Mouse (Mus musculus) CH12.LX (cell line): ENCODE measurements at regions not wholly inside any gene's neighbourhood (a gene's known extent, or its start where the extent isn't known, plus 50 kb on each side); places are given as distances from the start of the nearest gene placed in this dataset.
"Not testable (repeated sequence)": the region's sequence is repeated elsewhere in the genome, so short reads cannot be mapped to it uniquely, and the experiment has no call there.

Experiments
- DNase-seq: peaks from one replicate; pipeline ENCODE4 v3.0.0-alpha.2; 2013; ENCODE audit errors: extremely low read depth
- H3K27ac ChIP-seq: 2 replicates; pipeline ENCODE4 v1.5.1; 2012; ENCODE audit warnings: low read depth, mild to moderate bottlenecking, control low read depth, moderate library complexity; ENCODE audit not compliant: insufficient read depth
- H3K27me3 ChIP-seq: replicated peaks from 2 replicates; pipeline ENCODE3; 2012; ENCODE audit warnings: inconsistent platforms
- H3K36me3 ChIP-seq, 2 experiments: replicated peaks in 1 of 2; 2 replicates each; pipeline versions ENCODE3 to v1.6.1; 2012; ENCODE audit warnings: inconsistent platforms in 1 of 2, low read length in 1 of 2, mild to moderate bottlenecking in 1 of 2, mixed read lengths in 1 of 2, moderate library complexity in 1 of 2; ENCODE audit not compliant: control insufficient read depth in 1 of 2, insufficient read depth in 1 of 2
- H3K4me1 ChIP-seq, 2 experiments: 2 replicates each; pipeline ENCODE4 v1.6.1; 2012; ENCODE audit warnings: inconsistent platforms in 1 of 2, moderate library complexity in 1 of 2; ENCODE audit not compliant: insufficient read depth in 2 of 2, control insufficient read depth in 1 of 2
- H3K4me2 ChIP-seq: 2 replicates; pipeline ENCODE4 v1.6.1; 2012; ENCODE audit warnings: low read depth, mild to moderate bottlenecking, control low read depth; ENCODE audit not compliant: poor library complexity, insufficient read depth, severe bottlenecking
- H3K4me3 ChIP-seq, 3 experiments: fragments of 150-350 bp in 1 of 3; sonication (generic) in 1 of 3; replicated peaks in 1 of 3; 2 replicates each; pipeline versions ENCODE3 to v1.5.1; 2011 to 2012; ENCODE audit warnings: low read depth in 2 of 3, low read length in 2 of 3, mild to moderate bottlenecking in 2 of 3, moderate library complexity in 2 of 3, control low read depth in 1 of 3, improper control_type of control experiment in 1 of 3, inconsistent platforms in 1 of 3, mixed read lengths in 1 of 3; ENCODE audit not compliant: poor library complexity in 1 of 3
- H3K79me2 ChIP-seq: replicated peaks from 2 replicates; pipeline ENCODE4 v1.6.1; 2012; ENCODE audit warnings: mild to moderate bottlenecking, moderate library complexity; ENCODE audit not compliant: control insufficient read depth, poor library complexity, insufficient read depth, severe bottlenecking; ENCODE audit errors: extremely low read depth
- H3K9ac ChIP-seq: 2 replicates; pipeline ENCODE4 v1.6.1; 2012; ENCODE audit warnings: low read depth, mild to moderate bottlenecking, control low read depth, moderate library complexity; ENCODE audit not compliant: insufficient read depth
- H3K9me3 ChIP-seq: replicated peaks from 2 replicates; pipeline ENCODE3; 2012; ENCODE audit warnings: low read length, inconsistent platforms, mixed read lengths
- ELF1 ChIP-seq: IDR thresholded peaks from 2 replicates; pipeline ENCODE4 v1.6.1; 2014; ENCODE audit warnings: low read depth, mild to moderate bottlenecking, inconsistent platforms, low read length, improper control_type of control experiment
- EP300 ChIP-seq: IDR thresholded peaks from 2 replicates; pipeline ENCODE4 v1.6.1; 2011; ENCODE audit warnings: low read length, improper control_type of control experiment
- MAFK ChIP-seq: IDR thresholded peaks from 2 replicates; pipeline ENCODE4 v1.6.1; 2011; ENCODE audit warnings: low read length, improper control_type of control experiment; ENCODE audit not compliant: insufficient replicate concordance
- MAX ChIP-seq: IDR thresholded peaks from 2 replicates; pipeline ENCODE4 v1.6.1; 2011; ENCODE audit warnings: low read length, improper control_type of control experiment
- MXI1 ChIP-seq: IDR thresholded peaks from 2 replicates; pipeline ENCODE4 v1.6.1; 2011; ENCODE audit warnings: mild to moderate bottlenecking, low read depth, low read length, improper control_type of control experiment
- POLR2A ChIP-seq: IDR thresholded peaks from 2 replicates; pipeline ENCODE4 v1.6.1; 2011; ENCODE audit warnings: low read depth, mild to moderate bottlenecking, improper control_type of control experiment, low read length
- POLR2AphosphoS2 ChIP-seq: IDR thresholded peaks from 2 replicates; pipeline ENCODE4 v1.6.1; 2011; ENCODE audit warnings: low read depth, low read length, improper control_type of control experiment
- SIN3A ChIP-seq: IDR thresholded peaks from 2 replicates; pipeline ENCODE4 v1.6.1; 2012; ENCODE audit warnings: low read length, improper control_type of control experiment, inconsistent platforms
- TBP ChIP-seq: conservative IDR thresholded peaks from 2 replicates; pipeline ENCODE4 v1.6.1; 2011; ENCODE audit warnings: low read depth, low read length, improper control_type of control experiment
- UBTF ChIP-seq: IDR thresholded peaks from 2 replicates; pipeline ENCODE4 v1.6.1; 2012; ENCODE audit warnings: low read depth, mild to moderate bottlenecking, inconsistent platforms, low read length, improper control_type of control experiment, moderate library complexity
- ZKSCAN1 ChIP-seq: IDR thresholded peaks from 2 replicates; pipeline ENCODE4 v1.6.1; 2012; ENCODE audit warnings: low read depth, inconsistent platforms, low read length, improper control_type of control experiment, borderline replicate concordance
- ZNF384 ChIP-seq: IDR thresholded peaks from 2 replicates; pipeline ENCODE4 v1.6.1; 2012; ENCODE audit warnings: low read depth, low read length, improper control_type of control experiment, inconsistent platforms
- dilution Hi-C: fragments of 300-500 bp; cut with MboI; formaldehyde crosslinking; loops from 2 replicates; pipeline ENCODE4 v1.14.3; 2020; ENCODE audit warnings: low sequenced_read_pairs; ENCODE audit not compliant: extremely low pct_unique_long_range_greater_than_20kb, extremely low pct_ligation_motif_present
- in situ Hi-C: fragments of 300-500 bp; cut with MboI; formaldehyde crosslinking; loops from 3 replicates; pipeline ENCODE4 v1.14.3; 2019; ENCODE audit warnings: low sequenced_read_pairs, low pct_ligation_motif_present, low pct_unique_long_range_greater_than_20kb, mixed read lengths

GRCm38 (mm10) chr16:12859714-12860355 lies 249.6 kb upstream of the Ercc4 start:
- no peak overlapping the region for H3K9ac ChIP-seq
- no peak for DNase-seq
- no peaks in the 10 kb centered on the region for H3K79me2 ChIP-seq
- no peak overlapping the region for H3K27ac ChIP-seq
- peaks cover 24% of the 10 kb centered on the region for H3K27me3 ChIP-seq
- dilution Hi-C loops (no loop called here), in situ Hi-C loops (no loop called here)
- no peak overlapping the region for H3K4me2 ChIP-seq
- no peaks in the 10 kb centered on the region for H3K36me3 ChIP-seq
- no peaks in the 10 kb centered on the region for H3K9me3 ChIP-seq
- no peaks in the 10 kb centered on the region for H3K4me1 ChIP-seq
- no peak for TF ChIP-seq MAFK
- no peak for TF ChIP-seq ZKSCAN1
- no peak for TF ChIP-seq POLR2AphosphoS2
- TF ChIP-seq EP300: no peak
- TF ChIP-seq POLR2A: no peak
- no peak for TF ChIP-seq TBP
- no peak for TF ChIP-seq ZNF384
- no peak for TF ChIP-seq ELF1
- TF ChIP-seq, all 38 proteins: peak for 0
- no peak overlapping the region for H3K4me3 ChIP-seq

- TF ChIP-seq MAX (no peak), UBTF (no peak), MXI1 (no peak), SIN3A (no peak)
- in situ Hi-C loops: no loop called here
- dilution Hi-C loops: no loop called here
- Histone ChIP-seq H3K36me3 (no peaks in the 10 kb centered on the region), H3K4me3 (no peak overlapping the region), H3K4me2 (no peak overlapping the region), H3K27me3 (peaks cover 23% of the 10 kb centered on the region), H3K9me3 (no peaks in the 10 kb centered on the region), H3K9ac (no peak overlapping the region), H3K79me2 (no peaks in the 10 kb centered on the region), H3K4me1 (no peaks in the 10 kb centered on the region), H3K27ac (no peak overlapping the region)
- DNase-seq: no peak
These were observed 246.9 kb upstream of the Ercc4 start for GRCm38 (mm10) chr16:12862561-12862960.

GRCm38 (mm10) chr16:12878326-12878725 lies 231.2 kb upstream of the Ercc4 start:
- H3K4me3 ChIP-seq, in situ Hi-C loops, H3K9me3 ChIP-seq, H3K36me3 ChIP-seq, H3K4me1 ChIP-seq, dilution Hi-C loops, DNase-seq, H3K9ac ChIP-seq, H3K4me2 ChIP-seq, H3K27me3 ChIP-seq, H3K79me2 ChIP-seq, H3K27ac ChIP-seq: not testable (repeated sequence)
